Mouse (Mus musculus): ENCODE measurements around the gene Map3k11. TPM values are rescaled to one million over a fixed set of nuclear protein-coding genes. Genes with fewer than 3 reads are reported as not detected.

The Map3k11 gene
- total and polyA plus RNA-seq, 3 experiments, result 20.8 to 31.9 (median 23.2) TPM

DNA sequence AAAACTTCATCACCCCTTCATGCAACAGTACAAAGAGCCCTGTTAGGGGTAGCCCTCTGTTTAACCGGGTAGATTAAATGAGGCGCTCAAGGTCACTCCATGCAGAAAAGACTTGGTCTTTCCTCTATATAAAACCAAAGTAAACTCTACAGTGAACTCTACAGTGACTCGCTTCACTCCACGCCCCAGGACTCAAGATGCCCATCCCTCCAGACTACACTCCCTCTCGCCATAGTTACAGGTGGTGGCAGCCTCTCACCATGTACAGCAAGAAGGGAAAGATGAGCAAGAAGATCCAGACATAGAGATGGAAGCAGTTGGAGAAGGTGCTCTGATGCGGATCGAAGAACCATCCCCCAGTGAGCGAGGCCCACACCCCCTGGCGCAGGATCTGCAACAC, 804 bp upstream of the Map3k11 start:
- intact Hi-C loops (cut with DNase I), result loop anchor here (1.0 to 10.0 kb wide), 4 partner anchors 24 to 303 kb away; partner anchors contain the start of genes Kat5, Sart1 and Sipa1

DNA sequence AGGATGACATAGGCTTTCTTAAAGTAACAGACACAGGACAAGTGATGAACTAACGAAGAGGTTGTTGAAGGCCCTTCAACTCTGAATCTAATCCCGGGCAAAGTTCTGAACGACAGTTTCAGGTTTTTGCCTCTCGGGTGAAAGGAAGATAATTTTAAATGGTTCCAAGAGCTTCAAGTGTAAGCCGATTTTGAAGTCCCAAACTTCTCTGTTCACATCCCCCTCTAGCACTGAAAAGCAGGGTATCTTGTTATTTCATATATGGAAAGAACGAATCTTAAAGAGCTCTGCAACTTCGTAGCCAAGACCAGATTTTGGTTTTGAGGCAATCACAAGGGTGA, 516 bp downstream of the Map3k11 start:
- TF ChIP-seq EP300 (IDR thresholded peaks at IDR 0.05; ENCODE audit: insufficient read depth, low read depth, low read length) (no peak), POLR2A (IDR thresholded peaks at IDR 0.05; ENCODE audit: insufficient read depth, low read depth, low read length) (no peak), CTCF (IDR thresholded peaks at IDR 0.05) (no peak)
- Histone ChIP-seq H3K27ac (peak overlapping the region; percentile 97), H3K36me3 (ENCODE audit: control insufficient read depth, insufficient read depth, low read length) (no peaks in the 10 kb centered on the region), H3K4me1 (ENCODE audit: control insufficient read depth, insufficient read depth, low read length) (peaks cover 14% of the 10 kb centered on the region), H3K27me3 (ENCODE audit: control insufficient read depth, insufficient read depth, low read length) (no peaks in the 10 kb centered on the region), H3K79me2 (replicated peaks; ENCODE audit: control insufficient read depth, insufficient read depth, low read length) (peaks cover 7% of the 10 kb centered on the region), H3K9ac (ENCODE audit: low read depth, low read length) (peak overlapping the region; percentile 64), H3K4me3 (peak overlapping the region; percentile 94)
- intact Hi-C loops (cut with DNase I), result loop anchor here (5.0 to 10.0 kb wide), 3 partner anchors 42 to 304 kb away; partner anchors contain the start of genes Kat5 and Sart1
- under 1% methylated on average over 7 of the region's 7 CpGs for WGBS
- no peak for DNase-seq

More for the DNA sequence above, 804 bp upstream of the Map3k11 start:
- Histone ChIP-seq H3K4me3 (peak overlapping the region; percentile 94), H3K79me2 (replicated peaks; ENCODE audit: control insufficient read depth, insufficient read depth, low read length) (peaks cover 7% of the 10 kb centered on the region), H3K27me3 (ENCODE audit: control insufficient read depth, insufficient read depth, low read length) (no peaks in the 10 kb centered on the region), H3K27ac (peak overlapping the region; percentile 97), H3K9ac (ENCODE audit: low read depth, low read length) (peak overlapping the region; percentile 71), H3K36me3 (ENCODE audit: control insufficient read depth, insufficient read depth, low read length) (no peaks in the 10 kb centered on the region), H3K4me1 (ENCODE audit: control insufficient read depth, insufficient read depth, low read length) (peaks cover 4% of the 10 kb centered on the region)
- TF ChIP-seq EP300 (IDR thresholded peaks at IDR 0.05; ENCODE audit: insufficient read depth, low read depth, low read length) (no peak), POLR2A (IDR thresholded peaks at IDR 0.05; ENCODE audit: insufficient read depth, low read depth, low read length) (no peak), CTCF (IDR thresholded peaks at IDR 0.05) (no peak)
- WGBS, result 22% methylated on average over 9 of the region's 9 CpGs
- DNase-seq, result no peak

DNA sequence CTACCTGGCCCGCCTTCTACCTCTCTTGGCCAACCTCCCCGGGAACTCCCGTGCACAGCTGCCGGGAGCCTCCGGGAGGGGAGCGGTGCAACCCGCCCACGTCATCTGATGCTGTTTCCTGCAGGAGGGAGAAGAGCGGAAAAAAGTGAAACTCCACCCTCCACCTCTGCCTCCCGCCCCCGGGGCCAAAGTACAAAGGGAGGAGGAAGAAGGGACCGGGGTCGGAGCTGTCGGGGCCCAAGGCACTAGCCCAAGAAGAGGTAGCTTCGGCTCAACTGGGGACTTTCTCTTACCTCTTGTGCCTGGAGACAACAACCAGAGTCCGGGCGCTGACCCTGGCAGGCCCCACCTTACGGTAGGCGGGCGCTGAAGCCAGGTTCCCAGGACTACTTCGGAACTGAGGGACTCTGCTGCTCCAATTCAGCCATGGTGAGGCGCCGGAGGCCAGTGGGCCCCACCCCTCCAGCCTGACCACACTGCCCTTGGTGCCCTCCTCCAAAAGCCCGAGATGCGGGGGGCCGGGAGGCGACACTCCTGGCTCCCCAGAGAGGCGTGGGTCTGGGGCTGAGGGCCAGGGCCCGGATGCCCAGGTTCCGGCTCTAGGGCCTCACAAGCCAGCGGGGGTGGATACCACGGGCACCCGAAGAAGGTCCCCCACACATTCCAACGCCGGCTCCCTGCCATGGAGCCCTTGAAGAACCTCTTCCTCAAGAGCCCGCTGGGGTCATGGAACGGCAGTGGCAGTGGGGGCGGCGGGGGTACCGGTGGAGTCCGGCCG, 1.2 kb downstream of the Map3k11 start:
- peak overlapping the region; percentile 94 for H3K4me3 ChIP-seq
- peak; percentile 89 to 93 for DNase-seq
- no peaks in the 10 kb centered on the region for H3K36me3 ChIP-seq (ENCODE audit: control insufficient read depth, insufficient read depth, low read length)
- TF ChIP-seq EP300 (IDR thresholded peaks at IDR 0.05; ENCODE audit: insufficient read depth, low read depth, low read length), result 0 out of 2 replicates have a peak, but pooled peaks have one; percentile 16
- peak; percentile 11; the same call in 1 of the 2 replicates for TF ChIP-seq CTCF (IDR thresholded peaks at IDR 0.05)
- peak; percentile 90 for TF ChIP-seq POLR2A (IDR thresholded peaks at IDR 0.05; ENCODE audit: insufficient read depth, low read depth, low read length)
- WGBS, result 2% methylated on average over 42 of the region's 42 CpGs
- intact Hi-C loops (cut with DNase I), result loop anchor here (2.0 to 10.0 kb wide), 4 partner anchors 42 to 305 kb away; partner anchors contain the start of genes Kat5, Rela and Sart1
- peaks cover 17% of the 10 kb centered on the region for H3K4me1 ChIP-seq (ENCODE audit: control insufficient read depth, insufficient read depth, low read length)
- peak overlapping the region; percentile 97 for H3K27ac ChIP-seq
- no peaks in the 10 kb centered on the region for H3K27me3 ChIP-seq (ENCODE audit: control insufficient read depth, insufficient read depth, low read length)
- H3K9ac ChIP-seq (ENCODE audit: low read depth, low read length), result peak overlapping the region; percentile 78
- peaks cover 7% of the 10 kb centered on the region for H3K79me2 ChIP-seq (replicated peaks; ENCODE audit: control insufficient read depth, insufficient read depth, low read length)

DNA sequence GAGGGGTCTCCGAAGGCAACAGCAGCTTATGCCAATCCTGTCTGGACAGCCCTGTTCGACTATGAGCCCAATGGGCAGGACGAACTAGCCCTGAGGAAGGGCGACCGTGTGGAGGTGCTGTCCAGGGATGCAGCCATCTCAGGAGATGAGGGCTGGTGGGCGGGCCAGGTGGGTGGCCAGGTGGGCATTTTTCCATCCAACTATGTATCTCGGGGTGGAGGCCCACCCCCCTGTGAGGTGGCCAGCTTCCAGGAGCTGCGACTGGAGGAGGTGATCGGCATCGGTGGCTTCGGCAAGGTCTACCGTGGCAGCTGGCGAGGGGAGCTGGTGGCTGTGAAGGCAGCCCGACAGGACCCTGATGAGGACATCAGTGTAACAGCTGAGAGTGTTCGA, 1.8 kb downstream of the Map3k11 start:
- WGBS, result 17% methylated on average over 15 of the region's 15 CpGs
- intact Hi-C loops (cut with DNase I), result loop anchor here (2.0 kb wide), 1 partner anchor 54 kb away; the partner anchor contains the start of gene Rela
- H3K27ac ChIP-seq, result peak overlapping the region; percentile 97
- peak in 1 of 2 experiments; percentile 47 for DNase-seq
- peak overlapping the region; percentile 94 for H3K4me3 ChIP-seq
- no peaks in the 10 kb centered on the region for H3K27me3 ChIP-seq (ENCODE audit: control insufficient read depth, insufficient read depth, low read length)
- H3K79me2 ChIP-seq (replicated peaks; ENCODE audit: control insufficient read depth, insufficient read depth, low read length), result peaks cover 11% of the 10 kb centered on the region
- H3K4me1 ChIP-seq (ENCODE audit: control insufficient read depth, insufficient read depth, low read length), result peaks cover 17% of the 10 kb centered on the region
- TF ChIP-seq POLR2A (IDR thresholded peaks at IDR 0.05; ENCODE audit: insufficient read depth, low read depth, low read length), result no peak
- no peak for TF ChIP-seq EP300 (IDR thresholded peaks at IDR 0.05; ENCODE audit: insufficient read depth, low read depth, low read length)
- no peak for TF ChIP-seq CTCF (IDR thresholded peaks at IDR 0.05)
- peak overlapping the region; percentile 78 for H3K9ac ChIP-seq (ENCODE audit: low read depth, low read length)
- H3K36me3 ChIP-seq (ENCODE audit: control insufficient read depth, insufficient read depth, low read length), result no peaks in the 10 kb centered on the region; the same call in 1 of the 2 replicates

DNA sequence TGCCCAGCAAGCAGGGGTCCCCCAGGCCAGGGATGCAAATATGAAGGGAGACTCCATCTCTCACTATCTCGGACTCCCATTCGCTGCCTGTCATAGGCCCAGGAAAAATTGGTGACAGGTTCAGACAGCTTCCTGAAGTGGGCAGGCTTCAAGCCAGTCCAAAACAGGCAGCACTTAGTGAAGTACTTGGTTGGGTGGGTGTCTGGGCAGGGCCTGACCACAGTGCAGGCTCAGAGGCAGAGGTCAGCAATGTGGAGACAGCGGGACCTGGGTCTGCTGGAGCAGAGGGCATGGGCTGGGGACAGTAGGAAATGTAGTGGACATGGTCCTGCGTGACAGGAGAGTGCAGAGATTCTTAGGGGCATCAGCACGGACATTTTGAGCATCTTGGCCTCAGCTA, 3.1 kb downstream of the Map3k11 start:
- Histone ChIP-seq H3K27ac (peak overlapping the region; percentile 97), H3K27me3 (ENCODE audit: control insufficient read depth, insufficient read depth, low read length) (no peaks in the 10 kb centered on the region), H3K36me3 (ENCODE audit: control insufficient read depth, insufficient read depth, low read length) (no peaks in the 10 kb centered on the region; the same call in 1 of the 2 replicates), H3K79me2 (replicated peaks; ENCODE audit: control insufficient read depth, insufficient read depth, low read length) (peaks cover 11% of the 10 kb centered on the region), H3K4me3 (peak overlapping the region; percentile 94), H3K9ac (ENCODE audit: low read depth, low read length) (peak overlapping the region; percentile 78), H3K4me1 (ENCODE audit: control insufficient read depth, insufficient read depth, low read length) (peaks cover 17% of the 10 kb centered on the region)
- no peak for TF ChIP-seq EP300 (IDR thresholded peaks at IDR 0.05; ENCODE audit: insufficient read depth, low read depth, low read length)
- no peak for TF ChIP-seq CTCF (IDR thresholded peaks at IDR 0.05)
- TF ChIP-seq POLR2A (IDR thresholded peaks at IDR 0.05; ENCODE audit: insufficient read depth, low read depth, low read length), result peak; percentile 10; the same call in 1 of the 2 replicates
- peak in 1 of 2 experiments; percentile 50 for DNase-seq
- intact Hi-C loops (cut with DNase I), result loop anchor here (2.0 kb wide), 1 partner anchor 55 kb away; the partner anchor contains the start of gene Rela
- 18% methylated on average over 5 of the region's 5 CpGs for WGBS
